Mouse (Mus musculus) v-Abl transformed pro-B cells (cell line): ENCODE measurements at regions not wholly inside any gene's neighbourhood (a gene's known extent, or its start where the extent isn't known, plus 50 kb on each side); places are given as distances from the start of the nearest gene placed in this dataset.

Experiments
- in situ Hi-C, 2 experiments: fragments of 400-800 bp; cut with MboI; formaldehyde crosslinking; loops; one replicate each; pipeline ENCODE4 v1.15.1; 2025; ENCODE audit not compliant: unreplicated experiment in 2 of 2

DNA sequence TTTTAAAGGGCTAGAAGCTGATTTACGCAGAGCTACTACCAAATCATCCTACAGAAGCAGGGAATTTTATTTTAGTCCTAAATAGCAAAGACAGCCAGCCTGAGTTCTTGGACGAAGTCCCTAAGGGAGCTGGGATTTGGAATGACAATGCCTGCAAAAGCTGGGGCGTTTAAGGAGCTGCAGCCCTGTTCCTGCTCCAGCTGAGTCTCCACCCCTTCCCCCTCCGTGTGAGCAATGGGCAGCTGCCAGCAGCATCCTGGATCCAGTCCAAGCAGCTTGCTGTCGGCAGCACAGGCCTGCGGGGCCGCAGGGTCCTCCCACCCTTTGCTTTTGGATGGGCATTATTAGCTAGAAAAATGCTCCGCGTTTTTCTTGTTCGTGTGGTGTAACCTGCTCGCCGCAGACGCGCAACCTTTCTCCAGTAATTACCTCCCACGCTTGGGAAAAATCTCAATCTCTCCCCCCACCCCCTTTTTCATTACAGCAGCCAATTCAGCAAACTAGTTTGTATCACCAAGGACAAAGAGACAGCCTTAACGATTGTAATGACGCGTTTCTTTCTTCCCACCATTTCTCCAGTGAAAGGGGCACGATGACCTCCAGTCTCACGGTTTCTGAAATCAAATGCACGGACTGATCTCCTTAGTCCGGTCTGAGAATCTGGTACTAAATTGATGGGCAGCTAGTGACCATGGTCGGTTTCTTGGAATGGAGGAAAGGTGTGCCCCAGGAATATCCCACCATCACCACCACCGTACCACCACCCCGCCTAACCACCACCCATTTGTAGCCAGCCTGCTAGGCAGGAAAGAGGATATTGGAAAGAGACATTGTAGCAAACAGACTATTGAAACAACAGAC lies 78.5 kb upstream of the Med14 start:
- in situ Hi-C loops = no loop called here

DNA sequence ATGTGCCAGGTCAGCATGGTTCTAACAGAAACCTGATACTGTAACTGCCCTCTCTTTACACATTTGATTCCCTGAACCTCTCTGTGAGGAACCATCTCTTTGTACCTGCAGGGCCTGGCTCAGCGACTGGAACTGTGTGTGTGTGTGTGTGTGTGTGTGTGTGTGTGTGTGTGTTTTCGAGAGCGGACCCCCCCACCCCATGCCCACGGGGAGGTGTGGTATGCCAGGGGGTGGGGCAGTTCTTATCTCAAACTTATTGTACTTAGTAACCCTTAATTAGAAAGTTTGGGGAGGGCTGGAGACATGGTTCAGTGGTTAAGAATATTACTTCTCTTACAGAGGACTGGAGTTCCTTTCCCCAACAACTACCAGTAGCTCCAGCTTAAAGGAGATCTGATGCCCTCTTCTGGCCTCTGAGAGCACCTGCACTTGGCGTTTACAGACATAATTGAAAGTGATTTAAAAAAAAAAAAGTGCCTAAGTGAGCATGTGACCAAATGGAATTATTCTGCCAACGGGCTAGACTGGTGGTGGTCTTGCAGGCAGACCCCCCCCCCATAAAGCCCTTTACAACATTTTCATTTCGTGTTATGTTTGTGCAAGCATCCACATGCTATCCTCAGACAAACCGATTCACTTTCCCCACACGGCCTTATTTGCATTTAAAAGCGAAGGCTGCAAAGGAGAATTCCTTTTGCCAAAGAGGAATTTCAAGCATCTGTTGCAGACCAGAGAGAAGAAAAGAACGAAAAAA lies 77.7 kb upstream of the Med14 start:
- in situ Hi-C loops = loop anchor here in 1 of 2 experiments (5.0 to 10.0 kb wide), 2 partner anchors 162 to 285 kb away; no protein-coding TSS in a partner anchor

DNA sequence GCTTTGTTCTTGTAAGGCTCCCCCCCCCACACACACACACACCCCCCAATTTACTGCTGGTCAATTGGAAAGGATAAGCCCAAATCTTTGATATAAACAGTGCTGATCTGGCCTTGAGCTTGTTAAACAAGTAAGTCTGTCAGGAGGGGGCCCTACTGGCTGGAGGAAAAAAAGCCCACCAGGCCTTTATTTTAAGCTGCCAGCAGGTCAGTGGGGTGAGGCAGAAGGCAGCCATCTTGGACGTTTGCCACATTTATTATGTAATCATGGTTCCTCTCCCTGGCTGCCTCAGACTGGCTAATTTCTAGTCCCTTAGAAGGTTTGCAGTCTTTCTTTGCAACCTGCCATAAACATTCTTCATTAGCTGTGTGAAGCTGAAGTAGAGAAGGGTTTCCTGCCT lies 75.9 kb upstream of the Med14 start:
- in situ Hi-C loops = loop anchor here in 1 of 2 experiments (5.0 to 10.0 kb wide), 2 partner anchors 161 to 283 kb away; no protein-coding TSS in a partner anchor

DNA sequence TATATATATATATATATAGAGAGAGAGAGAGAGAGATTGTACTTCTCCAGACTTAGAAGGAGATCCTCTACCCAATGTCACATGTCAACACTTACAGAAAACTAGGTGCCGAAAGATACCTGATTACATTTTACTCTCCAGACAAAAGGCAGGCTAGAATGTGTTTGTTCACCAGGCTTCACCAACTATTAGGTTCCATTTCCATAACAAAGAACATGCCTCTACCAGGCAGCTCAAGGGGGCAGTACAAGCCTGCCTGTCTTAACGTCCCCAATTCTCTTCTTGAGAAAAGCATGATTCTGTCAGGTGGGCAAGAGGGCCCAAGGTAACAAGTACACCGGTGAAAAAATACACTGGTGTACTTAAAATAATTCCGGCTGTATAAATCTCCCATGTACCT lies 72.8 kb upstream of the Med14 start:
- in situ Hi-C loops = loop anchor here in 1 of 2 experiments (5.0 to 10.0 kb wide), 2 partner anchors 157 to 280 kb away; no protein-coding TSS in a partner anchor

DNA sequence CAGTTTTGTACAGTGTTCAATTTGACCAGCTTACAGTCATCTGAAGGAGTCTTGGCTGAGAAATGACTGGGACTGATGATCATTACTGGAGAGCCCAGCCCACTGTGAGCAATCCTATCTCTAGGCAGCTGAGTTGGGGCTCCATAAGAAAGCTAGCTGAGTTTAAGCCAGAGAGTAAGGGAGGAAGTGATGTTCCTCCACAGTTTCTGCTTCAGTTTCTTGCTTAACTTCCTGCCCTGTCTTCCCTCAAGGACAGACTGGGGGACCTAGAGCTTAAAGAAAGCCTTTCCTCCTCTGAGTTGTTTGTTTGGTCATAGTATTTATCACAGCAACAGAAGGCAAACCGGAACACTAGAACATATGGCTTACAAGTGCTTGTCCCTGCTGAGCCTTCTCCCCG lies 70.8 kb upstream of the Med14 start:
- in situ Hi-C loops = loop anchor here in 1 of 2 experiments (10.0 kb wide), 1 partner anchor 278 kb away; no protein-coding TSS in a partner anchor

DNA sequence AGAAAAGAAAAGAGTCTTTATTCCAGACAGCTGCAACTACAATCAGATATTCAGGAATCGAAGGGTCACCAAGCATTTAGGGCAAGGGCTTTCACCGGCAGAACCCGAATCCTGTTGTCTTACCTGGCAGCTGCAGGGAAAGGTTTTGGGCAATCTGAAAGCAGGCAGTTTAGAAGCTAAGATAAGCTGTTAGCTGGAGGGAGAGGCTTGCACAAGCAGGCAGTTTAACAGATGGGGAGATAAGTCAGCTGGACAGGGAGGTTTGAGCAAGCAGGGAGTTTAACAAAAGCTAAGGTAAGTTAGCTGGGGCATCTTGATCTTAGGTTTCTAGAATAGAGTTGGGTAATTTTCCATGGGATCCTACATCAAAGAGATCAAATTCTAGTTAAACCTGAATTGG lies 67.3 kb upstream of the Med14 start:
- in situ Hi-C loops = no loop called here

DNA sequence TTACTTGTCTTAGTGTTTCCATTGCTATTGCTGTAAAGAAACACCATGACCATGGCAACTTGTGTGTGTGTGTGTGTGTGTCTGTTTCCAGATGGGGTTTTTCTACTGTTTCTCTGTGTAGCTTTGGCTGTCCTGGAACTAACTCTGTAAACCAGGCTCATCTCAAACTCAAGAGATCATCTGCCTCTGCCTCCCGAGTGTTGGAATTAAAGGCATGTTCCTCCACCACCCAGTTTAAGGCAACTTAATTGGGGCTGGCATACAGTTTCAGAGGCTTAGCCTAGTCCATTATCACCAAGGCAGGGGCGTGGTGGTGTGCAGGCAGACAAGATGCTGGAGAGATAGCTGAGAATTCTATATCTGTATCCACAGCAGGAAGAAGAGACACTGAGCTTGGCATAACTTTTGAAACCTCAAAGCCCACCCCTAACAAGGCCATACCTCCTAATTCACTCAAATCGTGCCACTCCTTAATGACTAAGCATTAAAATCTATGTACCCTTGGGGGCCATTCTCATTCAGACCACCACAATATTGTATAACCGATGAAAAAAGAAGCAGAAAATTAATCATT lies 65.5 kb upstream of the Med14 start:
- in situ Hi-C loops = no loop called here

DNA sequence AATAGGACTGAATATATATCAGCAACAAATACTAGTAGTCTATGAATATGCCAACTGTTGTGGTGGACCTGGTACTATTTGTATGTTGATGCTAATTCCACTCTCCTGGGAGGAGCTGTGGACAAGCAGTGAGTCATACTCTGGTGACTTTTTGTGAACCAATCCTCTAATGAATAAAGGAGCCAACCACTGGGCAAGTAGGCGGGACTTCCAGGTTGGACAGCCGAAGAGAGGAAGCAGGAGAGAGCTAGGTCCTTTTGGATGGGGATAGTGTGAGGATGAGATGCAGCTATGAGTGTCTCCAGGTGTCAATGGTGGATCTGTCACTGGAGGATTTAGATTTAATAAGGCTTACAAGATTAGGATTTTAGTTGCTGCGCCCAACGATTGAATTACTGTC lies 64.8 kb upstream of the Med14 start:
- in situ Hi-C loops = no loop called here

DNA sequence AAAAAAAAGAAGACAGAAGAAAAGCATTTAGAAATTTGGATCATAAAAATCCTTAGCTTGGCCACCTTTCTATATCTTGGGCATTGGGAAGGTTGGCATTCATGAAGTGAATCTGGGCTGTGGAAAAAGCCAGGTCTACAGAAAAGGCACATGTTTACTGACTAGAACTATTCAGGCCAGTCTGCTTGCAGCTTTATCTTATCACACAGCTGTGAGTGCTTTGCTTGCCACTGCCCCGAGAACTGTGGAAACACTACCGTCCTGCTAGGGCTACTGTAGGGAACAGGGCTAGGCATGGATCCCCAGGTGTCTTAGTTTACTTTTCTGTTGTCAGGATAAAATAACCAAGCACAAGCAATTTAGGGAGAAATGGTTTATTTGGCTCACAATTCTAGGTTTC lies 63.4 kb upstream of the Med14 start:
- in situ Hi-C loops = no loop called here

DNA sequence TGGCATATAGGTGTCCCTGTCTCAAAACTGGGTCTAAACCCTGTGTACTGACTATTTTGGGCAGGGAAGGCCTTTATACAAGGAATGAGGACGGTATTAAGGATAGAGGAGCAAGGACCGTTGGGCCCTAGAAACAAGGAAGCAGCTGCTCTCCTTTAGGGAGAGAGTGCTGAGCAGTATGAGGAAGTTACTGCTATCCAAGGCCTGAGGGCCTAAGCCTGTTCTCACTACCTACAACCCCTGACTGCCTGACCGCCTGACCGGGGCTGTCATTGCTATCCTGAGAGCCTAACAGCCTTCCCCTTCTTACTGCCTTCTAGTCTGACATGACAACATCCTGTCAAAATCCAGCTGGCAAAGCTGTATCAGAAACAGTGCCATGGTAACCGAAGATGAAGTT lies 62.6 kb upstream of the Med14 start:
- in situ Hi-C loops = no loop called here

DNA sequence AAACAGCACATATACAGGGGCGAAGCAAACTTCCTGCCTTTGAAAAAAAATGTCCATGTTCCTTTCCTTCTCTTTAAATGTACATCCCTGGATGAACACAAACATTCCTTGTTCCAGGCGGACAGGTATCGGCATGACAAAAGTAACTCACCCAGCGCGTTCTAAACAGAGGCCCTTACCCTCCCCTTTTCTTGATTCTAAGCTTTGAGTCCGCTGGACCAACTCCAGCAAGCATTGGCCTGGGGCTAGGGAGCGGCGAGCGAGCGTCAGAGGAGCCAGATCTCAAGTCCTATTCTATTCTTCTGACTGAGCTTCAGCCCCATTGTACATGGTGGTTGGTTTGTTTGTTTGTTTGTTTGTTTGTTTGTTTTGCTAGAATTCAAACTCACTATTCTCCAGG lies 60.9 kb upstream of the Med14 start:
- in situ Hi-C loops = no loop called here

DNA sequence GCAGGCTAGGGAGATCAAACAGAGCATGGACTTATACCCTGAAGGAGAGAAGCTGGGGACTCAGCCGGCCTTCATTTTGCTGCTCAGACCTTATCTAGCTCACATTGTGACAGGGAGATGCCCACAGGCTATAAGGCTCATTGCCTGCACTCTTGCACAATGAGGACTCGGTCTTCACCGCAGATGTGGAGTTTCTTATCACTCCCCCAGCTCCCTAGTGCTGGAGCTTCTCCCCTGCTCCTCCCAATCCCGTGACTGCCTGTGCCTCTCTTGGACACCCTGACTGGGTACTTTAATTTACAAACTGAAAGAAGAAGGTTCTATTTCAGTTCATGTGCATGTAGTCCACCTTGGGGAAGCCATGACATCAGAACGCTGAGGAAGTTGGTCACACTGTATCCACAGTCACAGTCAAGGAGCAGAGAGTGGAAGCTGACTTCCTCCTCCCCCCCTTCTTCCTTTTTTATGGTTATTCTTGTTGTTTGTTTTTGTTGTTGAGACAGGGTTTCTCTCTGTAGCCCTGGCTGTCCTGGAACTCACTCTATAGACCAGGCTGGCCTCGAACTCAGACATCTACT lies 51.3 kb upstream of the Med14 start:
- in situ Hi-C loops = no loop called here
